Mouse (Mus musculus) limb, embryonic 11.5 days (tissue): ENCODE measurements at regions not wholly inside any gene's neighbourhood (a gene's known extent, or its start where the extent isn't known, plus 50 kb on each side); places are given as distances from the start of the nearest gene placed in this dataset.

Experiments
- ATAC-seq: fragments of 200-750 bp; cut with Nextera tagmentation; 2 replicates; pipeline ENCODE4 v1.8.0; 2017; ENCODE audit warnings: low read depth; ENCODE audit not compliant: insufficient number of reproducible peaks, low FRiP score, low TSS enrichment
- DNase-seq: peaks from one replicate; pipeline ENCODE4 v3.0.0-alpha.2; 2015; ENCODE audit warnings: low spot score
- H3K27ac ChIP-seq: fragments of 300-500 bp; sonication (generic); replicated peaks from 2 replicates; pipeline ENCODE4 v1.5.1; 2014; ENCODE audit warnings: low read depth, mild to moderate bottlenecking, low read length
- H3K27me3 ChIP-seq: fragments of 300-500 bp; sonication (generic); 2 replicates; pipeline ENCODE4 v1.6.1; 2014; ENCODE audit warnings: mild to moderate bottlenecking, low read length, mixed read lengths; ENCODE audit not compliant: control insufficient read depth, insufficient read depth
- H3K36me3 ChIP-seq: fragments of 300-500 bp; sonication (generic); 2 replicates; pipeline ENCODE4 v1.6.1; 2014; ENCODE audit warnings: mild to moderate bottlenecking, low read length, moderate library complexity, mixed read lengths; ENCODE audit not compliant: control insufficient read depth, insufficient read depth
- H3K4me1 ChIP-seq: fragments of 300-500 bp; sonication (generic); 2 replicates; pipeline ENCODE4 v1.6.1; 2014; ENCODE audit warnings: low read length, mixed read lengths; ENCODE audit not compliant: control insufficient read depth, insufficient read depth
- H3K4me2 ChIP-seq: fragments of 300-500 bp; sonication (generic); 2 replicates; pipeline ENCODE4 v1.6.1; 2014; ENCODE audit warnings: low read depth, mild to moderate bottlenecking, moderate library complexity; ENCODE audit not compliant: severe bottlenecking
- H3K4me3 ChIP-seq: fragments of 300-500 bp; sonication (generic); 2 replicates; pipeline ENCODE4 v1.5.1; 2014; ENCODE audit warnings: low read depth, low read length
- H3K9ac ChIP-seq: fragments of 300-500 bp; sonication (generic); 2 replicates; pipeline ENCODE4 v1.6.1; 2014; ENCODE audit warnings: mild to moderate bottlenecking, low read length
- H3K9me3 ChIP-seq: fragments of 300-500 bp; sonication (generic); 2 replicates; pipeline ENCODE4 v1.6.1; 2016; ENCODE audit warnings: low read length; ENCODE audit not compliant: control insufficient read depth
- WGBS: fragments of 180-500 bp; shearing (Covaris S2); extraction: QIAGEN DNeasy Blood & Tissue Kit; methylation state at CpG from one replicate; pipeline ENCODE4 v1.1.7; 2014; 5-methylcytosine and 5-hydroxymethylcytosine counted together

DNA sequence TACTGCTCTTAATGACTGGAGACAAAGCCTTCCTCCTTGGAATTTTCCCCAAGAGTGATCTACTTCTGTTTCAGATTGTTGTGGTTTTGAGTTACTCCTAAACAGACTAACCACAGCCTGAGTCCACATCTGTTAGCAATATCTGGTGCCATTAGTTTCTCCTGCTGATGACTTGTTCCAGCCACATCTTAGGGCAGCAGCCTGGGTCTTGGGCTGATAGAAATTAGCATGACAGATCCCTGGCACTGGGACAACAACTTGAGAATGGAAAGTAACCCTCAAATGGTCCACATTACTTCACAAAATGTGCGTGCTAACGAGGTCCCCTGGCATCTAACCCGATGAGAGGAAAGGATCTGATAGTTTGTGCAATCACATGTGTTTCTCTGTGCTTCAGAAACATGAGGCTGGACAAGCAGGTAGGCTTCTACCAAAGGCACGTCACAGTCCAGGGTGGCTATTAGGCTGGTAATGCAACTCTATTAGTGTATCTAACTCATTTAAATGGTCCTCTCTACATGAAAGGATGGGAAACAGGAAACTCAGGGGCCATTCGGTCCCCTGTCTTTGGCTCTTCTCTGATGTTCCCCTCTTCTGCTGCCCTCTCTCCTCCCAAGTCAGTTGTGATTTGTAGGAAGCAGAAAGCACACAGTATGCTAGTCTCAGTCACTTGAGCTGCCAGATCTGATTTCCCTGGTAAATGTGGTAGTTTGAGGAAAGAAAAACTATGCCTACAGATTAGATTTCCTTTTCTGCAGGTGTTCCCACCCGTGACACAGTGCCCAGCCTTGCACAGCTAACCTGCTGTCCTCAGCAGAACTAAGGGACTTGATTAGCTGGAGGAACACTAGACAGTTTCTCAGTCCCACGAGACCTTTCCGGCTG is 2866.9 kb upstream of the 5930422O12Rik start:
- 47% methylated on average over 8 of the region's 8 CpGs for WGBS
- ATAC-seq (peak; percentile 67; the same call in 1 of the 2 replicates), DNase-seq (peak; percentile 32)
- Histone ChIP-seq H3K9me3 (no peaks in the 10 kb centered on the region), H3K4me2 (no peak overlapping the region), H3K9ac (no peak overlapping the region), H3K4me3 (no peak overlapping the region), H3K4me1 (0 out of 2 replicates have a peak, but pooled peaks cover 3% of the 10 kb centered on the region), H3K36me3 (no peaks in the 10 kb centered on the region), H3K27ac (no peak overlapping the region), H3K27me3 (no peaks in the 10 kb centered on the region)

DNA sequence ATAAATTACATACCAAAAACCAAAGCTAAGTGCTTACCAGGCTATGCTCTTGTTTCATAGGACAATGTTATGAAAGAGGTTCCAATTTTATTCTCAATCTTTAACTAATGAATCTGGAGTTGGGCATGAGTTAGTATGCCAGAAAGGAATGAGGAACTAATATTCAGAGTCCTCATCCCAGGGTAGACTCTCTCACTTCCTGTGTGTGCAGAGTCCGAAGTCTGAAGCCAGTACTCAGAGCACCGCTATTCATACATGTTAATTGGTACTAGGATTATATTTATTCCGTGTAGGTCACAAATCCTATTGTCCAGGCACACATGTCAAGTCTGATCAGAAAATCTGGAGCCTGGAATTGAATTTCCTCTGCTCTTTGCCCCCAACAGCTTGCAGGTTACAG is 2858.7 kb upstream of the 5930422O12Rik start:
- no peaks in the 10 kb centered on the region for H3K36me3 ChIP-seq
- H3K4me1 ChIP-seq, result no peaks in the 10 kb centered on the region
- H3K4me2 ChIP-seq, result no peak overlapping the region
- H3K9ac ChIP-seq, result no peak overlapping the region
- H3K27ac ChIP-seq, result no peak overlapping the region
- no peak for DNase-seq
- H3K4me3 ChIP-seq, result no peak overlapping the region
- H3K27me3 ChIP-seq, result no peaks in the 10 kb centered on the region
- no peaks in the 10 kb centered on the region for H3K9me3 ChIP-seq
- 85% methylated on average over 3 of the region's 3 CpGs for WGBS
- no peak for ATAC-seq

DNA sequence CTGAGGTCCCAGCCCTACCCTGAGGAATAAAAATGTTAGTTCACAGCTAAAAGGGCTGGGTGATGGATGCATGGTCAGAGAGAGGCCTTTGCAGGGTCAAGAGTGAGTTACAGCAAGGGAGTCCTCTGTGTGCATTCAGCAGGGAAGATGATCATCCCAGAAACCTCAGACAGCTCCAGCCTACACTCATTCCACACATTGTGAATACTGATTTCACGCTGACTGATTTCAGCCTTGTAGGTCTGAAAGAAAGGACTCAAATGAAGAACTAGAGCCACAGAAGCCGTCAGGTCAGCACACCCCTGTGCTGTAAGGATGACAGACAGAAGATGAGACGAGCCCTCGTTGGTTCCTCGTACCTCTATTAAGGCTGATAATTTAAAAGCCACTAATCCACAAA is 2858.0 kb upstream of the 5930422O12Rik start:
- Histone ChIP-seq H3K4me3 (no peak overlapping the region), H3K4me2 (no peak overlapping the region), H3K27ac (no peak overlapping the region), H3K27me3 (no peaks in the 10 kb centered on the region), H3K9ac (no peak overlapping the region), H3K4me1 (no peaks in the 10 kb centered on the region), H3K36me3 (no peaks in the 10 kb centered on the region), H3K9me3 (no peaks in the 10 kb centered on the region)
- DNase-seq (no peak), ATAC-seq (no peak)
- WGBS, result 79% methylated on average over 5 of the region's 5 CpGs

DNA sequence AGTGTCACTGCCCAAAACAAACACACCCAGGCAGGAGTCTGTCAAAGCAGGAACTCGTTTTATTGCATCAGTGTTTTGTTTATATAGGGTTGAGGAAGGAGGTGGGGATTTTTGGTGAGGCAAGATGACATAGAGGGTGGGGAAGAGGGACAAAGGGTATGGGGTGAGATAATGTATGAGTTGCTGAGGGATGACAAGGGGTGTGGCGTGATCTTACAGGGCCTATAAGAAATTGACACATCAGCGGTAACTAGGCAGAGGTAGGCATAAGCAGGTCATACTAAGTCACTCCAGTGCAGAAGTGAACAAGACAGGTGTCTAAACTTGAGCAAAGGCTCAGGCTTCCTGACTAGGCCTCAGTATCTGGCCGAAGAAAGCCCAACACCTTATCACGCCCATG is 2841.0 kb upstream of the 5930422O12Rik start:
- Histone ChIP-seq H3K9ac (no peak overlapping the region), H3K4me1 (no peaks in the 10 kb centered on the region), H3K36me3 (no peaks in the 10 kb centered on the region), H3K27me3 (no peaks in the 10 kb centered on the region), H3K27ac (no peak overlapping the region), H3K9me3 (no peaks in the 10 kb centered on the region), H3K4me3 (no peak overlapping the region), H3K4me2 (no peak overlapping the region)
- DNase-seq (no peak), ATAC-seq (no peak)
- WGBS, result 77% methylated on average over 5 of the region's 5 CpGs

DNA sequence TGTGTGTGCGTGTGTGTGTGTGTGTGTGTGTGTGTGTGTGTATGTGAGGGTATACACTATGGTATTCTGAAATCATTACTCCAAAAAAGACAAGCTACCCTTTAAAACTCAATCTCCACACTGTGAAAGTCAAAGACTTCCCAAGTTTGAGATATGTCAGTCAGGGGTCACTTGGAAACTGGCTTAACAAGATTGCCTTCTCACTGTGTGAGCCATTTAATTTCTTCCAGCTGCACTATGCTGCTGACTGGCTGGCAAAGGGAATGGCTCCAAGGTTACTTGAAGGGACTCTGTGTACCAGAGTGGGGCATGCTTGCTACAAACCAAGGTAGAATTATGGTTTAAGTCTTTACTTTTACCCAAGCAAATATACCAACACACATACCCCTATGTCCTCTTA is 2826.1 kb upstream of the 5930422O12Rik start:
- no peak overlapping the region for H3K27ac ChIP-seq
- no peak for ATAC-seq
- DNase-seq, result peak; percentile 25

DNA sequence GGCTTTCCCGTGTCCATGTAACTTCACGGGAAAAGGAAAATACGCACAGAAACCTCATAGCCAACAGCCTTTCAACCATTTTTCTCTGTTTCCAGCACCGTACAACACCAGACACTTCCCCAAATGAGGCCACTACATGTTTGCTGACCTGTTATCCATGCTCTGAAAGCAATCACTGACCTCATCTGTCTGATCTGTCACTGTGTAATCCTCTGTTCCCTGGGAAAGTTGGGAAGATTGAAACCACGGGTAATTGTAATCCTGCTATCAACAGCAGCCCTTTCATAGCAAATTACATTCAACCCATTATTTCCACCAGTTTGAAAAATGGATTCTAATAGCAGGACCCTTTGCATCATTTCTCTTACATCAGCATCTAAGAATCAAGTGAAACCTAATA is 2798.2 kb upstream of the 5930422O12Rik start:
- H3K4me2 ChIP-seq, result no peak overlapping the region
- DNase-seq, result no peak
- H3K4me3 ChIP-seq, result no peak overlapping the region
- no peaks in the 10 kb centered on the region for H3K9me3 ChIP-seq
- 84% methylated on average over 5 of the region's 5 CpGs for WGBS
- H3K9ac ChIP-seq, result no peak overlapping the region
- H3K27ac ChIP-seq, result no peak overlapping the region
- ATAC-seq, result no peak
- no peaks in the 10 kb centered on the region for H3K27me3 ChIP-seq
- H3K36me3 ChIP-seq, result no peaks in the 10 kb centered on the region
- no peaks in the 10 kb centered on the region for H3K4me1 ChIP-seq

More for the DNA sequence above, 2826.1 kb upstream of the 5930422O12Rik start:
- Histone ChIP-seq H3K9me3 (no peaks in the 10 kb centered on the region), H3K4me3 (no peak overlapping the region), H3K9ac (no peak overlapping the region), H3K36me3 (no peaks in the 10 kb centered on the region), H3K27me3 (no peaks in the 10 kb centered on the region), H3K4me2 (no peak overlapping the region), H3K4me1 (no peaks in the 10 kb centered on the region)
- WGBS, result no CpG with 5 or more reads among the region's 1 CpGs

DNA sequence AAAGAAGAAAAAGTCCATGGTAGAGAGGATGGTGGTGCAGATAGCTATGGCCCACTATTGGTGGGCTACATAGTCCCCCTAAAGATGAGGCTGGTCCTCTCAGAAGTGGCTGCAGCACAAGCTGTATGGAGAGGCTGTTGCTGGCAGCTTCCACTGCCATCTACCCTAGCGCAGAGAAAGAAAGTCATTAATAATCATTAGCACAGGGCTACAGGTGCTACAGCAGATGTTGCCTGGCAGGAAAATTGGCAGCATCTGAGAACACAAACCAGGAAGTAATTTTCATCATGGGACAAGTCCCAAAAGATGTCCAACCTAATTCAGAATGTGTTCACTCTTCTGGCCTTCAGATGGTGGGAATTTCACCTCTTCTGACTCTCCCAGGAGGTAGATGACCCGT is 2791.7 kb upstream of the 5930422O12Rik start:
- H3K27ac ChIP-seq, result no peak overlapping the region
- H3K4me3 ChIP-seq, result no peak overlapping the region
- ATAC-seq, result no peak
- H3K36me3 ChIP-seq, result no peaks in the 10 kb centered on the region
- H3K9ac ChIP-seq, result no peak overlapping the region
- WGBS, result 70% methylated on average over 2 of the region's 2 CpGs
- H3K9me3 ChIP-seq, result no peaks in the 10 kb centered on the region
- no peak overlapping the region for H3K4me2 ChIP-seq
- H3K27me3 ChIP-seq, result no peaks in the 10 kb centered on the region
- no peaks in the 10 kb centered on the region for H3K4me1 ChIP-seq
- DNase-seq, result no peak

DNA sequence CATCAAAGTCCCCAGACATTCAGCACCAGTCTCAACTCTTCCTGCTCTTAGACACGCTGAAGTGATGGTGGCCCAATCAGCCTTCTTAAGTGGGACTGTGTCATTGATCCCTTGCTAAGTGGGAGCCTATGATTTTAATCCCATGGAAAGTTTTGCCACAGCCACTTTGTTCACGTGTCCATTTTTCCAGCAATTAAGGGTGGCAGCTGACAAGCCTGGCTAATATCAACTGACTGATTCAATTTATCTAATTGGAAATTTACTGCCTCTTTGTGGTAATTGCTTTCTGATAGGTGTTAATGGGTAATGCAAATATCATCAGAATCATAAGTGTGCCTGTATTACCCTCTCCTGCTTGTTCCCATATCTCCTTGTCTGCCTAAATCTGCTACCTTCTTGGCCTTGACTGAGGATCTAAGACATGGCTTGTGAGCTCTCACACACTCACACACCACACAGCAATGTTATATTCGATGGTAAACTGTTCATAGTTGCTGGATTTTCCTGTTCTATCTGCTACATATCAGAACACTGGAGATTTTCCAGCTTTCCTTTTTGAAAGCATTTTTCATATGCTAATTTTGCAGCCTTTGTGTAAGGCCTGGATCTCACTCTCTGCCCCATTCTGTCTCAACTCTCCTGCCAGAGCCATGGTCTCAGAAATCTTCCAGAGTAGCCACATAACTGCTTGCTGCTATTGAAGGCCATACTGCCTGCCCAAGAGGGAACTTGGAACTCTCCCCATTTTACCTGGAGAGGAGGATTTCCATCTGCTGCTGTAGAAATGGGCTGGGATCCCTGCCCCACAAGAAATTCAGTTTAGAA is 2785.4 kb upstream of the 5930422O12Rik start:
- H3K27ac ChIP-seq, result no peak overlapping the region
- 64% methylated on average over 3 of the region's 3 CpGs for WGBS
- H3K4me1 ChIP-seq, result no peaks in the 10 kb centered on the region
- no peak overlapping the region for H3K4me2 ChIP-seq
- H3K4me3 ChIP-seq, result no peak overlapping the region
- no peaks in the 10 kb centered on the region for H3K36me3 ChIP-seq
- DNase-seq (no peak), ATAC-seq (no peak)
- no peak overlapping the region for H3K9ac ChIP-seq
- H3K27me3 ChIP-seq, result no peaks in the 10 kb centered on the region
- no peaks in the 10 kb centered on the region for H3K9me3 ChIP-seq
